Mouse (Mus musculus): ENCODE data around the gene Fam50b.

Gene Fam50b

GRCm38 (mm10) chr13:34739071-34739470 is 4.4 kb downstream of the Fam50b start:
- DNase-seq: no peak

- DNase-seq: no peak
Observed at GRCm38 (mm10) chr13:34741254-34741653, 6.6 kb downstream of the Fam50b start.

- DNase-seq: no peak
Observed at GRCm38 (mm10) chr13:34741813-34742568, 7.3 kb downstream of the Fam50b start.

- no peak for DNase-seq
Observed at GRCm38 (mm10) chr13:34746811-34747210, 12.2 kb downstream of the Fam50b start.

GRCm38 (mm10) chr13:34748530-34748929 is 13.9 kb downstream of the Fam50b start:
- no peak for DNase-seq

- DNase-seq: no peak
Observed at GRCm38 (mm10) chr13:34759202-34759601, 24.6 kb downstream of the Fam50b start.

GRCm38 (mm10) chr13:34760518-34761287 is 26.1 kb downstream of the Fam50b start:
- DNase-seq: no peak

GRCm38 (mm10) chr13:34762136-34762535 is 27.5 kb downstream of the Fam50b start:
- DNase-seq: no peak

GRCm38 (mm10) chr13:34762865-34763264 is 28.2 kb downstream of the Fam50b start:
- DNase-seq: no peak

GRCm38 (mm10) chr13:34765269-34765668 is 30.6 kb downstream of the Fam50b start:
- DNase-seq: no peak

GRCm38 (mm10) chr13:34766572-34766971 is 31.9 kb downstream of the Fam50b start:
- no peak for DNase-seq

GRCm38 (mm10) chr13:34767527-34768292 is 33.1 kb downstream of the Fam50b start:
- DNase-seq: peak in 1 of 2 experiments; percentile 7

GRCm38 (mm10) chr13:34776767-34777166 is 42.1 kb downstream of the Fam50b start:
- DNase-seq: no peak

GRCm38 (mm10) chr13:34780856-34781610 is 46.4 kb downstream of the Fam50b start:
- no peak for DNase-seq

- DNase-seq: no peak
Observed at GRCm38 (mm10) chr13:34781611-34782009, 47.0 kb downstream of the Fam50b start.

GRCm38 (mm10) chr13:34784818-34785217 is 50.2 kb downstream of the Fam50b start:
- DNase-seq: no peak

GRCm38 (mm10) chr13:34786634-34787033 is 52.0 kb downstream of the Fam50b start:
- DNase-seq: no peak

- no peak for DNase-seq
Observed at GRCm38 (mm10) chr13:34787546-34787945, 52.9 kb downstream of the Fam50b start.

- DNase-seq: no peak
Observed at GRCm38 (mm10) chr13:34789176-34789818, 54.6 kb downstream of the Fam50b start.

- no peak for DNase-seq
Observed at GRCm38 (mm10) chr13:34793066-34793465, 58.4 kb downstream of the Fam50b start.

GRCm38 (mm10) chr13:34793816-34794215 is 59.2 kb downstream of the Fam50b start:
- DNase-seq: peak; percentile 28 to 68

- DNase-seq: no peak
Observed at GRCm38 (mm10) chr13:34794426-34794825, 59.8 kb downstream of the Fam50b start.
